Mouse (Mus musculus) layer of hippocampus, adult 2 months (tissue): ENCODE data around the gene Scap. TPM values are rescaled to one million over a fixed set of nuclear protein-coding genes. Genes with fewer than 3 reads are reported as not detected.

Source experiments
- DNase-seq, 2 experiments: peaks; one replicate each; pipeline ENCODE4 v3.0.0; 2022; ENCODE audit warnings: low spot score in 2 of 2
- H3K27ac ChIP-seq: fragments of 200-600 bp; 2 replicates; pipeline ENCODE4 v1.8.1; 2022
- H3K4me3 ChIP-seq: fragments of 200-600 bp; 2 replicates; pipeline ENCODE4 v1.8.1; 2022; ENCODE audit warnings: mild to moderate bottlenecking
- CTCF ChIP-seq: fragments of 200-600 bp; conservative IDR thresholded peaks from 2 replicates; pipeline ENCODE4 v1.8.1; 2022; ENCODE audit warnings: antibody characterized with exemption, mild to moderate bottlenecking, moderate library complexity
- long read RNA-seq, 2 experiments: library from polyadenylated mRNA; stranded (forward); transcript quantifications; one replicate each; pipeline ENCODE4 v2.0.0; 2021; ENCODE audit warnings: borderline mapping rate in 2 of 2
- total RNA-seq, 2 experiments: library from RNA; stranded (reverse); gene quantifications; 2 replicates each; pipeline ENCODE4 v1.2.3; 2021

Gene Scap
- total RNA-seq: 10 to 100 TPM; 93.4 to 95.0 TPM
- long read RNA-seq, experiment 1, full-length matches to known transcripts: 29 of 84 reads
- long read RNA-seq, experiment 1, partial matches to known transcripts: 27 of 84 reads
- long read RNA-seq, experiment 1, other reads (novel, unspliced or antisense): 28 of 84 reads
- long read RNA-seq, experiment 2, full-length matches to known transcripts: 59 of 133 reads
- long read RNA-seq, experiment 2, partial matches to known transcripts: 31 of 133 reads
- long read RNA-seq, experiment 2, other reads (novel, unspliced or antisense): 43 of 133 reads

GRCm38 (mm10) chr9:110333135-110333895, at the start of gene Scap:
Scap (plus strand) TSS chr9:110333288.
- DNase-seq: peak; percentile 96 to 99
- TF ChIP-seq CTCF: peak; percentile 95
- H3K27ac ChIP-seq: peak within 1 kb of the TSS; percentile 81

GRCm38 (mm10) chr9:110284075-110284697, 48.9 kb upstream of the Scap start:
- TF ChIP-seq CTCF: no peak
- Histone ChIP-seq H3K4me3 (no peak overlapping the region), H3K27ac (peak overlapping the region; percentile 72; the same call in 1 of the 2 replicates)
- no peak for DNase-seq

More at GRCm38 (mm10) chr9:110333135-110333895, at the start of gene Scap:
- peak within 1 kb of the TSS; percentile 89 for H3K4me3 ChIP-seq

GRCm38 (mm10) chr9:110287321-110287924, 45.7 kb upstream of the Scap start:
- TF ChIP-seq CTCF: no peak
- peak overlapping the region; percentile 91 for H3K27ac ChIP-seq

GRCm38 (mm10) chr9:110293254-110293718, 39.8 kb upstream of the Scap start:
- Histone ChIP-seq H3K27ac (peak overlapping the region; percentile 86), H3K4me3 (peak overlapping the region; percentile 27)
- DNase-seq: peak in 1 of 2 experiments; percentile 51
- TF ChIP-seq CTCF: no peak

More at GRCm38 (mm10) chr9:110287321-110287924, 45.7 kb upstream of the Scap start:
- H3K4me3 ChIP-seq: no peak overlapping the region
- DNase-seq: peak; percentile 41 to 81

- no peak for DNase-seq
- peak overlapping the region; percentile 27 for H3K4me3 ChIP-seq
- no peak for TF ChIP-seq CTCF
These were observed 39.1 kb upstream of the Scap start for GRCm38 (mm10) chr9:110293873-110294415.

GRCm38 (mm10) chr9:110294786-110295185, 38.3 kb upstream of the Scap start:
- no peak for DNase-seq
- TF ChIP-seq CTCF: no peak
- Histone ChIP-seq H3K4me3 (no peak overlapping the region), H3K27ac (no peak overlapping the region)

More at GRCm38 (mm10) chr9:110293873-110294415, 39.1 kb upstream of the Scap start:
- peak overlapping the region; percentile 86 for H3K27ac ChIP-seq

- peak overlapping the region; percentile 64 for H3K27ac ChIP-seq
- peak; percentile 83 to 87 for DNase-seq
- peak; percentile 87 for TF ChIP-seq CTCF
- H3K4me3 ChIP-seq: no peak overlapping the region
These were observed 36.0 kb upstream of the Scap start for GRCm38 (mm10) chr9:110296867-110297627.

- H3K27ac ChIP-seq: peak overlapping the region; percentile 96
- DNase-seq: no peak
- H3K4me3 ChIP-seq: peak overlapping the region; percentile 74
- TF ChIP-seq CTCF: peak; percentile 75
These were observed 28.6 kb upstream of the Scap start for GRCm38 (mm10) chr9:110304516-110304915.

GRCm38 (mm10) chr9:110304969-110305651, 28.0 kb upstream of the Scap start, which contains the start of gene Elp6:
Elp6 (plus strand) TSS chr9:110305173.
- 0 out of 2 replicates have a peak, but pooled peaks have one; percentile 20 for TF ChIP-seq CTCF
- H3K27ac ChIP-seq: peak within 1 kb of the TSS; percentile 96
- DNase-seq: peak; percentile 89 to 93
- peak within 1 kb of the TSS; percentile 74 for H3K4me3 ChIP-seq

- no peak for TF ChIP-seq CTCF
- no peak for DNase-seq
- H3K4me3 ChIP-seq: no peak overlapping the region
- H3K27ac ChIP-seq: no peak overlapping the region
These were observed 26.7 kb upstream of the Scap start for GRCm38 (mm10) chr9:110306371-110306770.

- TF ChIP-seq CTCF: no peak
- H3K27ac ChIP-seq: peak overlapping the region; percentile 28; the same call in 1 of the 2 replicates
- no peak overlapping the region for H3K4me3 ChIP-seq
- DNase-seq: peak in 1 of 2 experiments; percentile 53
These were observed 18.4 kb upstream of the Scap start for GRCm38 (mm10) chr9:110314706-110315105.
